Mouse (Mus musculus) heart, embryonic 15.5 days (tissue): ENCODE measurements at regions not wholly inside any gene's neighbourhood (a gene's known extent, or its start where the extent isn't known, plus 50 kb on each side); places are given as distances from the start of the nearest gene placed in this dataset.

Experiments
- ATAC-seq: fragments of 200-750 bp; cut with Nextera tagmentation; replicated peaks from 2 replicates; pipeline ENCODE4 v1.8.0; 2017; ENCODE audit warnings: low read depth, moderate TSS enrichment; ENCODE audit not compliant: insufficient number of reproducible peaks, insufficient read depth, low FRiP score
- H3K27ac ChIP-seq: fragments of 300-500 bp; sonication (generic); 2 replicates; pipeline ENCODE4 v1.5.1; 2015; ENCODE audit warnings: mild to moderate bottlenecking, inconsistent platforms
- H3K27me3 ChIP-seq: fragments of 300-500 bp; sonication (generic); 2 replicates; pipeline ENCODE4 v1.6.1; 2015; ENCODE audit warnings: inconsistent platforms
- H3K36me3 ChIP-seq: fragments of 300-500 bp; sonication (generic); 2 replicates; pipeline ENCODE4 v1.6.1; 2015; ENCODE audit warnings: mild to moderate bottlenecking, inconsistent platforms
- H3K4me1 ChIP-seq: fragments of 300-500 bp; sonication (generic); replicated peaks from 2 replicates; pipeline ENCODE4 v1.6.1; 2015; ENCODE audit warnings: inconsistent platforms
- H3K4me2 ChIP-seq: fragments of 300-500 bp; sonication (generic); 2 replicates; pipeline ENCODE4 v1.6.1; 2015; ENCODE audit warnings: inconsistent platforms, mild to moderate bottlenecking, moderate library complexity
- H3K4me3 ChIP-seq: fragments of 300-500 bp; sonication (generic); 2 replicates; pipeline ENCODE4 v1.5.1; 2015; ENCODE audit warnings: mild to moderate bottlenecking, inconsistent platforms
- H3K9ac ChIP-seq: fragments of 300-500 bp; sonication (generic); 2 replicates; pipeline ENCODE4 v1.6.1; 2015; ENCODE audit warnings: mild to moderate bottlenecking, inconsistent platforms
- H3K9me3 ChIP-seq: fragments of 300-500 bp; sonication (generic); replicated peaks from 2 replicates; pipeline ENCODE4 v1.6.1; 2016; ENCODE audit warnings: inconsistent platforms
- WGBS: fragments of 180-500 bp; shearing (Covaris S2); methylation state at CpG from one replicate; pipeline ENCODE4 v1.1.7; 2015; ENCODE audit warnings: mixed read lengths; 5-methylcytosine and 5-hydroxymethylcytosine counted together

GRCm38 (mm10) chr5:148820476-148820875, 108.6 kb downstream of the Katnal1 start:
- no peaks in the 10 kb centered on the region for H3K27me3 ChIP-seq
- no peak overlapping the region for H3K27ac ChIP-seq
- WGBS, result 21% methylated on average over 20 of the region's 20 CpGs
- ATAC-seq, result no peak
- H3K4me1 ChIP-seq, result peaks cover 19% of the 10 kb centered on the region
- no peak overlapping the region for H3K9ac ChIP-seq
- no peaks in the 10 kb centered on the region for H3K36me3 ChIP-seq
- H3K4me2 ChIP-seq, result peak overlapping the region; percentile 36
- H3K4me3 ChIP-seq, result no peak overlapping the region
- H3K9me3 ChIP-seq, result no peaks in the 10 kb centered on the region

GRCm38 (mm10) chr5:148819423-148819822, 109.7 kb downstream of the Katnal1 start:
- 0 out of 2 replicates have a peak, but pooled peaks have one; percentile 31 for ATAC-seq
- Histone ChIP-seq H3K4me1 (peaks cover 19% of the 10 kb centered on the region), H3K9ac (no peak overlapping the region)

GRCm38 (mm10) chr5:148818746-148819145, 110.4 kb downstream of the Katnal1 start:
- H3K4me1 ChIP-seq, result peaks cover 19% of the 10 kb centered on the region
- 38% methylated on average over 2 of the region's 2 CpGs for WGBS
- H3K4me3 ChIP-seq, result no peak overlapping the region
- ATAC-seq, result no peak
- H3K27me3 ChIP-seq, result no peaks in the 10 kb centered on the region
- H3K4me2 ChIP-seq, result no peak overlapping the region
- no peak overlapping the region for H3K27ac ChIP-seq
- no peaks in the 10 kb centered on the region for H3K36me3 ChIP-seq
- no peak overlapping the region for H3K9ac ChIP-seq
- H3K9me3 ChIP-seq, result no peaks in the 10 kb centered on the region

More at GRCm38 (mm10) chr5:148819423-148819822, 109.7 kb downstream of the Katnal1 start:
- Histone ChIP-seq H3K36me3 (no peaks in the 10 kb centered on the region), H3K27me3 (no peaks in the 10 kb centered on the region), H3K4me3 (no peak overlapping the region), H3K4me2 (no peak overlapping the region), H3K27ac (no peak overlapping the region), H3K9me3 (no peaks in the 10 kb centered on the region)
- WGBS, result 26% methylated on average over 6 of the region's 6 CpGs

GRCm38 (mm10) chr5:148812840-148813239, 116.3 kb downstream of the Katnal1 start:
- H3K27ac ChIP-seq, result no peak overlapping the region
- no peak overlapping the region for H3K9ac ChIP-seq
- H3K27me3 ChIP-seq, result no peaks in the 10 kb centered on the region; the same call in 1 of the 2 replicates
- no peaks in the 10 kb centered on the region for H3K9me3 ChIP-seq
- peaks cover 28% of the 10 kb centered on the region for H3K4me1 ChIP-seq
- H3K4me2 ChIP-seq, result no peak overlapping the region
- no peaks in the 10 kb centered on the region for H3K36me3 ChIP-seq
- no peak for ATAC-seq
- no peak overlapping the region for H3K4me3 ChIP-seq
- 74% methylated on average over 9 of the region's 9 CpGs for WGBS

- no peak overlapping the region for H3K4me2 ChIP-seq
- H3K27ac ChIP-seq, result no peak overlapping the region
- peaks cover 28% of the 10 kb centered on the region for H3K4me1 ChIP-seq
- WGBS, result 18% methylated on average over 13 of the region's 13 CpGs
- H3K9ac ChIP-seq, result no peak overlapping the region
- no peak overlapping the region for H3K4me3 ChIP-seq
- H3K27me3 ChIP-seq, result no peaks in the 10 kb centered on the region; the same call in 1 of the 2 replicates
- ATAC-seq, result no peak
- H3K36me3 ChIP-seq, result no peaks in the 10 kb centered on the region
- H3K9me3 ChIP-seq, result no peaks in the 10 kb centered on the region
These were observed 117.1 kb downstream of the Katnal1 start for GRCm38 (mm10) chr5:148812016-148812415.

- no peaks in the 10 kb centered on the region for H3K9me3 ChIP-seq
- H3K4me2 ChIP-seq, result peak overlapping the region; percentile 56
- peak; percentile 57; the same call in 1 of the 2 replicates for ATAC-seq
- H3K27me3 ChIP-seq, result no peaks in the 10 kb centered on the region; the same call in 1 of the 2 replicates
- H3K4me1 ChIP-seq, result peaks cover 28% of the 10 kb centered on the region
- no peaks in the 10 kb centered on the region for H3K36me3 ChIP-seq
- peak overlapping the region; percentile 30 for H3K9ac ChIP-seq
- 9% methylated on average over 3 of the region's 3 CpGs for WGBS
- peak overlapping the region; percentile 83 for H3K27ac ChIP-seq
- peak overlapping the region; percentile 22 for H3K4me3 ChIP-seq
These were observed 119.6 kb downstream of the Katnal1 start for GRCm38 (mm10) chr5:148809485-148809884.

- peak; percentile 48; the same call in 1 of the 2 replicates for ATAC-seq
- Histone ChIP-seq H3K9me3 (no peaks in the 10 kb centered on the region), H3K4me2 (peak overlapping the region; percentile 56), H3K36me3 (no peaks in the 10 kb centered on the region), H3K4me1 (peaks cover 28% of the 10 kb centered on the region), H3K27me3 (no peaks in the 10 kb centered on the region; the same call in 1 of the 2 replicates), H3K27ac (peak overlapping the region; percentile 83), H3K4me3 (peak overlapping the region; percentile 22), H3K9ac (peak overlapping the region; percentile 12; the same call in 1 of the 2 replicates)
- 12% methylated on average over 10 of the region's 10 CpGs for WGBS
These were observed 120.1 kb downstream of the Katnal1 start for GRCm38 (mm10) chr5:148809055-148809454.

- 15% methylated on average over 4 of the region's 4 CpGs for WGBS
- Histone ChIP-seq H3K4me2 (peak overlapping the region; percentile 56), H3K36me3 (no peaks in the 10 kb centered on the region), H3K4me1 (peaks cover 30% of the 10 kb centered on the region), H3K4me3 (no peak overlapping the region), H3K27me3 (no peaks in the 10 kb centered on the region; the same call in 1 of the 2 replicates), H3K9ac (no peak overlapping the region), H3K27ac (no peak overlapping the region), H3K9me3 (no peaks in the 10 kb centered on the region)
- ATAC-seq, result no peak
These were observed 120.7 kb downstream of the Katnal1 start for GRCm38 (mm10) chr5:148808426-148808825.

GRCm38 (mm10) chr5:148807612-148808011, 121.5 kb downstream of the Katnal1 start:
- Histone ChIP-seq H3K4me3 (no peak overlapping the region), H3K27me3 (no peaks in the 10 kb centered on the region), H3K4me1 (peaks cover 34% of the 10 kb centered on the region), H3K4me2 (no peak overlapping the region), H3K27ac (no peak overlapping the region), H3K9me3 (no peaks in the 10 kb centered on the region), H3K9ac (no peak overlapping the region), H3K36me3 (no peaks in the 10 kb centered on the region)
- ATAC-seq, result no peak
- WGBS, result 88% methylated on average over 4 of the region's 4 CpGs

GRCm38 (mm10) chr5:148805030-148805429, 124.1 kb downstream of the Katnal1 start:
- no peaks in the 10 kb centered on the region for H3K27me3 ChIP-seq
- H3K4me2 ChIP-seq, result no peak overlapping the region
- no peak for ATAC-seq
- H3K9ac ChIP-seq, result no peak overlapping the region
- H3K9me3 ChIP-seq, result no peaks in the 10 kb centered on the region
- H3K4me1 ChIP-seq, result peaks cover 24% of the 10 kb centered on the region
- H3K27ac ChIP-seq, result no peak overlapping the region
- 63% methylated on average over 3 of the region's 3 CpGs for WGBS
- no peak overlapping the region for H3K4me3 ChIP-seq
- no peaks in the 10 kb centered on the region for H3K36me3 ChIP-seq

GRCm38 (mm10) chr5:148803772-148804171, 125.3 kb downstream of the Katnal1 start:
- H3K27ac ChIP-seq, result no peak overlapping the region
- H3K27me3 ChIP-seq, result no peaks in the 10 kb centered on the region
- ATAC-seq, result no peak
- no peaks in the 10 kb centered on the region for H3K9me3 ChIP-seq
- no peak overlapping the region for H3K4me3 ChIP-seq
- no peak overlapping the region for H3K4me2 ChIP-seq
- WGBS, result 83% methylated on average over 14 of the region's 14 CpGs
- no peak overlapping the region for H3K9ac ChIP-seq
- H3K4me1 ChIP-seq, result peaks cover 13% of the 10 kb centered on the region
- no peaks in the 10 kb centered on the region for H3K36me3 ChIP-seq

GRCm38 (mm10) chr5:148802720-148803119, 126.4 kb downstream of the Katnal1 start:
- Histone ChIP-seq H3K36me3 (no peaks in the 10 kb centered on the region), H3K4me3 (no peak overlapping the region), H3K27me3 (no peaks in the 10 kb centered on the region), H3K9ac (no peak overlapping the region), H3K4me2 (no peak overlapping the region), H3K4me1 (peaks cover 14% of the 10 kb centered on the region; the same call in 1 of the 2 replicates), H3K9me3 (no peaks in the 10 kb centered on the region), H3K27ac (no peak overlapping the region)
- ATAC-seq, result no peak
- WGBS, result 79% methylated on average over 9 of the region's 9 CpGs
